Mouse (Mus musculus): ENCODE measurements at regions not wholly inside any gene's neighbourhood (a gene's known extent, or its start where the extent isn't known, plus 50 kb on each side); places are given as distances from the start of the nearest gene placed in this dataset.

DNA sequence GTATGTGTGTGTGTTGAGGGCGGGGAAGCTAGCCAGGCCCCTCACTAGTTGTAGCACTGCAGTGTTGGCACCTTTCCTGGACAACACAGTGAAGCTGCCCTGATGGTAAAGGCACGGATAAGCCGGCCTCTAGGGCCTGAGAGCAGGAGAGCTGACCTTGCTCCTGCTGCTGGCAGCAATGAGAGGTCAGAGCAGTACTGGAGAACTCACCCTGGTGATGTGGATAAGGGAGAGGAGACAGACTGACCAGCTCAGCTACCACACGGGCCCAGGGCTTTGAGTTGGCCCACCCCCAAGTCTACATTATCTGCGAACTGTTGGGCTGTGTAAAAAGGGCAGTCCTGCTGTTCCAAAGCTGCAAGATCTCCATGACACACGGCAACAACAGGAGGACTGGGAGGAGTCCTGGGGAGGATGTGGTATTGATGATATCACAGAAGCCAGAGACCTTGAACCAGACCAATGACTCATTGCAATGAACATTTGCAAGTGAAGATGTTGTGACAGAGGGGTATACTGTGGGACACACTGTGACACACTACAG is 131.4 kb upstream of the Map1b start:
- TF ChIP-seq POLR2A (IDR thresholded peaks at IDR 0.05; ENCODE audit: control insufficient read depth, low read depth, low read length) (no peak), CTCF (IDR thresholded peaks at IDR 0.05; ENCODE audit: control insufficient read depth, insufficient read depth, insufficient replicate concordance, low read depth, low read length) (no peak)

All from testis, adult 2 months (tissue).